Mouse (Mus musculus) A20 (cell line): Measurements from ENCODE around the gene Plb1.

ENCODE experiments used
- DNase-seq: peaks from one replicate; pipeline ENCODE4 v3.0.0-alpha.2; 2011; ENCODE audit warnings: low read depth, low spot score

Gene Plb1

GRCm38 (mm10) chr5:32245385-32245784 lies 12.9 kb downstream of the Plb1 start:
- no peak for DNase-seq

- no peak for DNase-seq
Observed at GRCm38 (mm10) chr5:32260751-32261150, 28.2 kb downstream of the Plb1 start.

DNA sequence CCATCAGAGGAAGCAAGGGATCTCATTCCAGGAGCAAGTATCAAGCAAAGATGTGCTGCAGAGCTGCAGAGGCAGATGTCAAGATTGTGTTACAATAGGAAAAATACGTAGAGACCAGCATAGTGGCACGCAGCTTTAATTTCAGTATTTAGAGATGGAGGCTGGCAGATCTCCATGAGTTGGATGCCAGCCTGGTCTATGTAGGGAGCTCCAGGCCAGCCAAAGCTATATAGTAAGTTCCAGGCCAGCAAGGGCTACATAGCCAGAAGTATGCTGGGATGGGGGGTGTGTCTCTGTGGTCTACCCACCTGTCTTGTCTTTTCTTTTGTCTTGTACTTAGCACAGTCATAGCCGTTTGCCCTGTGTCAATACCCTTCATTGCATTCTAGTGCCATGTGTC lies 28.7 kb downstream of the Plb1 start:
- DNase-seq = no peak

DNA sequence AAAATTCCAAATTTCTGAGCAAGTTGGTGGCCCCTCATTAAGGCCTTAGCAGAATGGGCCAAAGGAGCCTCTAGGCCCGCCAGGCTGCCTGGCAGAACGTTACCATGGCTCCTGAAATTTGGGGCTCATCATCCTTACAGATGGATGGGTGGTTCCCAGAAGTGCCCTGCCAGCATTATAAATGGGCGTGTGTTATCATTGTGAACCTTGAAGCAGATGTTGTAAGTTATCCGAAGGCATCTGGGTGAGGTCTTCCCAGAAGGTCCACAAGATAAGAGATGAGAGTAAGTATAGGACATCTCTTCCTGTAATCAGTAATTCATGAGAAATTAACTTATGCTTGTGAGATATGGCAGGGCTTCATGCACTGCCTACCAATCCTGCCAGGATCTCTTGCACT lies 30.0 kb downstream of the Plb1 start:
- no peak for DNase-seq

DNA sequence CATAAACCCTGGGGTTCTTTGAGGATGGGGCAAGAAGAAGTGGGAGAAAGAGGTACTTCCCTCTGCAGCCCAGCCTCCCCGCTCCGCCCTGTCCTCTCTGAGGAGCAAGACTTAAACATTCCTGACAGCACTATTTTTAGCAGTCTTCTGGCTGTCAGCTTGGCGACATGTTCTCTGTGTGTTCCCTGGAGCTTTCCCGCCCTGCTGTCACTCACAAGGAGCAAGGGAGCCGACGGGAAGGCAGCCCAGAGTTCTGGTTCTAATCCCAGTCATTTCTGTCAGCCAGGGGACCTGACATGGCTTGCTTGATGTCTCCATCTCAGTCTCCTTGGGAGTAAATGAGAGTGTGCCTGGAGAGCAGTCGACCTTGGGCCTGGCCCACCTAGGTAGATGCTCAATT lies 40.0 kb downstream of the Plb1 start:
- no peak for DNase-seq

DNA sequence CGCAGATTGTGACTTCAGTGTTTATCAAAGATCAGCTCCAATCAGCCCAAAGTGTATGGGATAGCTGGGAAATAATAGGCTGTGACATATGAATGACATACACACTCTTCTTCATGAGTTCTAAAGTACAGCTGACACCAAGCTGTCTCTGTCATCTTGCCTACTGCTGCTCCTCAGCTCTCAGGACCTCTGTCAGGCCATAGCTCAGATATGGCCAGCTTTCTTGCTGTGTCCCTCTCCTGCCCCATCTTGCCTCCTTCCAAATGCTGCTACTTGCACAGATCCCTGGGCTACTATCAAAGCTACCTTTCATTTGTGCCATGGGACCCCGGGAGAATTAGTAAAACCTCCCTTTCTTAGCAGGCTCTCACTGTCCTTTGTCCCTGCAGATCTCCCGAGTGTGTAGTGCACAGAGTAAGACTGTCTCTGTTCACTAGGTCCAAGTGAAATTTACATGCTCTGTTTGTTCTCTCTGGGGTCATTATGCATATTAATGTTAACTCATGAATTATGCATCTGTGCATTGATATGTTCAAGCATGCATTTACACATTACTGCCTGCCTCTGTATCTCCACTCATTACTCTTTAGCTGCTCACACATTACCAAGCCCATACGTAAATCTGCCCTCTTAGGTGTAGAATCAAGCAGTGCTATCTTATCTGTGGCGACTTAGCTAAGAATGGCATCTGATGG lies 45.6 kb downstream of the Plb1 start:
- no peak for DNase-seq

- no peak for DNase-seq
Observed at GRCm38 (mm10) chr5:32280066-32280465, 47.6 kb downstream of the Plb1 start.

- no peak for DNase-seq
Observed at GRCm38 (mm10) chr5:32282345-32282744, 49.8 kb downstream of the Plb1 start.

DNA sequence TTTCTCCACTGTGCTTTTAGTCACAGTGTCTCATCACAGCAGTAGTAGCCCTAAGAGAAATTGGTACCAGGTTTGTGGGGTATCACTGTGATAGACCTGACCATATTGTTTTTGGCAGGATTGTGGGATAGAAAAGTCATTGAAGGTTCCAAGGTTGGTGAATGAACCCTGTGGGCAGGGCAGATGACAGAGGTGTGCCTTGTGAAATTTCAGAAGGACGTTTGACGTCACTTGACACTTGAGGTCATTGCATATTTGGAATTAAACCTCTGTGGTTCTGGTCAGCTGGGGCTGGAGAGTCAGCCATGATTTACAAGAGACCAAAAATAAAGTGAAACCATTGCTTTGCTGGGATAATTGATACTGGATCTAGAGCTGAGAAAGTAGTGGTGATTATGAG lies 50.9 kb downstream of the Plb1 start:
- DNase-seq = no peak

GRCm38 (mm10) chr5:32286315-32286714 lies 53.8 kb downstream of the Plb1 start:
- DNase-seq = peak; percentile 59

DNA sequence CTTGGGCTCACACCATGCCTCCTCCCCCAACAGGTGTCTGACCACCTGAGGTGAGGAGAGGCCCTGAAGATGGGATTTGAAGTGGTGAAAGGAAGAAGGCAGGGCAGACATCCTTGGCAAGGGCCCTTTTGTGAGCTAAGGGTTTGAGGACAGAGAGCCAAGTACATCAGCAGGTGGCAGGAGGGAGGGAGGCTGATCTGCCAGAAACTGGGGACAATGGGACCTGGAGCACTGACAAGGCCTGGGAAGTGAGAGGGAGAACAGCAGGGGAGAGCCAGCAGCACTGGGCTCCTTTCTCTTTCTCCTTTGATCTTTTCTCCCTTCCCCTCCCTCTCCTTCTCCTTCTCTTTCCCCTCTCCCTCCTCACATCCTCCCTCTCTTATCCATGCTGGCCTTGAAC lies 55.5 kb downstream of the Plb1 start:
- DNase-seq = no peak

DNA sequence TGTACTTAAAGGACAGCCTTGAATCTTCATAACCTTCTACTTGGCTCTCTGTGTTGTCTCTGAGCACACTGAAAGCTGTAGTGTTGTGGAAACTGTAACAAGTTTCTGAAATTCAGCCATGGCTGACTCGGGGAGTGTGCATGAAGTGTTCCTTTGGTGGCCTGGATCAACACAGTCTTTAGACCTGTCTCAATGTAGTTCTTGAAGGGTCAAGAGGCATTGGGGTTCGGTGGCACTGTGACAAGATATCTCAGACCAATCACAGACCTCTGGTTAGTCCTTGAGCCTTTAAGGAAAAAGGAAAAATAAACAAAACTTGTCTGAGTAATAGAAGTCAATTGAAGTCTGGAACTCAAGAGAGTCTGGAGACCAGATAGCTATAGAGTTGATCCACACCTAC lies 58.8 kb downstream of the Plb1 start:
- no peak for DNase-seq

DNA sequence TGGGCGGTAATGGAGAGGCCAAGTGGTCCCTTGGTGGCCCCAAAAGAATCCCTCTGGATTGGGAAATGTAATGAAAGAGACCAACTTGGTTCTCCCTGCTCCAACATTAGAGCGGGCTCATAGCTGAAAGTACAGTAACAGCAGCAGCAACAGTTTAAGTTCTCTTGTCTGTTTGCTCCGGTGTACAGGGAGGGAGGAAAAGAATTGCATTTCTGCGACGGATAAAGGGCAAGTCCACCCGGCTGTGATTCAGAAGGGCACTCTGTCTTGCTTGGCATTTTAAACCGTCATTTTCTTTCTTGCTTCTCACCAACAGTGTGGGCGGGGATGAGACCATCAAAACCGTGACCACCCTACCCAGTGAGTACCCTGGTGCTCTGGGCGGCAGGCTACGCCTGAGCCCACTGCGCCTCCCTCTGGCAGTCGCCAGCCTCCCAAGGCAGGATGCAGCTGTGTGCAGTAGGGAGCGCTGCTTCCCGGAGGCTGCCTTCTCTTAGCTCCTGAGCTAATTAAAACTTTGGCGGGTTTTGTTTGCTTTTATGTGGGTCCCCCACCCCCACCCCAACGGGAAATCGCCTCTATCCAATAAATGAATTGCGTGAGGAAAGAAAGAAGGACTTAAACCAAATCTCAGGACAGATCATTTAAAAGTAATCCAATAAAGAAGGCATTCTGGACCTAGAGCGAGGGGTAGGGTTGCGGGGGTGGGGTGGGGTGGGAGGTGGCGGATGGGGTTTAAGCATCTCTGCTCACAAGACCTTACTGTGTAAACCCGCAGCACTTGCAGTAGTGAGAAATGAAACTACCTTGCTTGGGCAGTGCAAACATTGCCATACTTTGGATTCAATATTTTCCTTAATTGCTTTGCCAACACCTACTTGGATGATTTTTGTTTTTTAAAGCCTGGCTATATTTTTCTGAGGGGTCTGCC lies 70.7 kb downstream of the Plb1 start:
- DNase-seq = peak; percentile 7

DNA sequence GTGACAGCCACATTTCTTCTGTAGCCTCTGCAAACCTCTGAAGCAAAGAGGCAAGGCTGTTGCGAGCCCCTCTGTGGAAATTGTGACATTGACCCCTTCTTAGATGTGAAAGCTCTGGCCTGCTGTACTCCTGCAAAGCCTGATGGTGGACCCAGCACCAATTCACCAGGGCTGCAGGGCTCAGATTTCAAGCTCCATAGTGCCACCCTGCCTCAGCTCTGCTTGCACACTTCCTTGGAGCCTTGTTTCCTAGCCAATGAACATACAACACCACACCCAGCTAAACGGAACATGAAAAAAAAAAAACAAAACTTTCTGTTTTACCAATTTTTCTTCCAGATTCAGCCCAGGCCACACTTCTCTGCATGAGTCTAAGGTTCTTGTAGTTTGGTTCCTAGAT lies 74.6 kb downstream of the Plb1 start:
- no peak for DNase-seq

- no peak for DNase-seq
Observed at GRCm38 (mm10) chr5:32308647-32309046, 76.1 kb downstream of the Plb1 start.

GRCm38 (mm10) chr5:32309714-32310113 lies 77.2 kb downstream of the Plb1 start:
- DNase-seq = no peak

- DNase-seq = no peak
Observed at GRCm38 (mm10) chr5:32310802-32311201, 78.3 kb downstream of the Plb1 start.

DNA sequence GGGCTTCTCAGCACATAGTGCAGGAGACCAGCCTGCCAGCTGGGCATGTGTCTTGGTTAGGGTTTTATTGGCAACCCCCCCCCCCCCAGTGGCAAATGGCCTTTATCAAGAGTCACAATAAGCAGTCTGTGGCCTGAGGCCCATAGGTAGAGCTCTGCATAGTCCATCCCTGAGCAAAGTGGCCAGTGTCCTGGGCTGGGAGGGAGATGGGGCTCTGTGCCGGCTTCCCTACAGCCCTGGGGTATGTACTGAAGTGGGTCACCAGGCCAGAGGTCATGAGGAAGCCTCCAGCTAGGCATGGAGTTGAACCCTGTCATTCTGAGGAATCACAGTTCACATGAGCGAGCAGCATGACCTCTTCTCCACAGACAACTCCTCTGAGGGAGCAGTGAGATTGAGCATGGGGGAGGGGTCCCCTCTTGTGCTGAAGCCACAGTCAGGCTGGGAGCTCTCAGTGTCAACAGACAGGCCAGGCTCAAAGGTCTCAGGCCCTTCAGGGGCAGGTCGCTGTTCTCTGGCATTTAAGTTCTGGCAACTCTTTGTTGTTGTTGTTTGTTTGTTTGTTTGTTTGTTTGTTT lies 79.2 kb downstream of the Plb1 start:
- no peak for DNase-seq

DNA sequence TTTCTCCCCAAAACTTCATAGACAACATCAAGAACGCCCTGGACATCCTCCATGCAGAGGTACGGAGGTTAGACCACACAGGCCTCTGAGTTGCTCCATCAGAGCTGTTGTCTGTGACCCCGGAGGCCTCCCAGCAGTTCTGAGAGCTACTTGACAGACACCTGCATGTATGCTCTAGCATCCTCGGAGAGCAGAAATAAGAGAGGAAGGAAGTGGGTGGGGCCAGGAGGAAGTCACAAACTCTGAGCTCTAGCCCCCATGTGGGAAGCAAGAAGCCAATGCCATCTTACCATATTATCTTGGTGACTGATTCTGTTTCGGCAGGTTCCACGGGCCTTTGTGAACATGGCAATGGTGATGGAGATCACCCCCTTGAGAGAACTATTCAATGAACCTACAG lies 81.2 kb downstream of the Plb1 start:
- DNase-seq = peak; percentile 21

GRCm38 (mm10) chr5:32314731-32315130 lies 82.2 kb downstream of the Plb1 start:
- DNase-seq = no peak

GRCm38 (mm10) chr5:32322146-32322811 lies 89.8 kb downstream of the Plb1 start:
- DNase-seq = peak; percentile 42

GRCm38 (mm10) chr5:32328139-32328538 lies 95.6 kb downstream of the Plb1 start:
- DNase-seq = no peak
